Mouse (Mus musculus) T-helper 1 cell (primary cell): ENCODE data around the gene Taf1b.
"Not testable (repeated sequence)": the region's sequence is repeated elsewhere in the genome, so short reads cannot be mapped to it uniquely, and the experiment has no call there.

Source experiments
- in situ Hi-C: fragments of 300-600 bp; cut with MboI, MseI; formaldehyde crosslinking; loops from one replicate; pipeline ENCODE4 v1.15.1; 2025; ENCODE audit warnings: high pct_unique_total_duplicates

The Taf1b gene

GRCm38 (mm10) chr12:24498150-24498840 is at the start of gene Taf1b:
Gene Taf1b (plus strand): TSS chr12:24498359.
- in situ Hi-C loops: no loop called here

GRCm38 (mm10) chr12:24460406-24460805 is 37.8 kb upstream of the Taf1b start:
- in situ Hi-C loops: no loop called here

GRCm38 (mm10) chr12:24462121-24462520 is 36.0 kb upstream of the Taf1b start:
- in situ Hi-C loops: not testable (repeated sequence)

GRCm38 (mm10) chr12:24463490-24463889 is 34.7 kb upstream of the Taf1b start:
- in situ Hi-C loops: not testable (repeated sequence)

GRCm38 (mm10) chr12:24468966-24469365 is 29.2 kb upstream of the Taf1b start:
- in situ Hi-C loops: no loop called here

- in situ Hi-C loops: no loop called here
Measured at GRCm38 (mm10) chr12:24470943-24471342, 27.2 kb upstream of the Taf1b start.

- in situ Hi-C loops: no loop called here
Measured at GRCm38 (mm10) chr12:24473221-24473620, 24.9 kb upstream of the Taf1b start.

GRCm38 (mm10) chr12:24484930-24485329 is 13.2 kb upstream of the Taf1b start:
- in situ Hi-C loops: no loop called here

GRCm38 (mm10) chr12:24486882-24487281 is 11.3 kb upstream of the Taf1b start:
- in situ Hi-C loops: no loop called here

GRCm38 (mm10) chr12:24492507-24492906 is 5.7 kb upstream of the Taf1b start:
- in situ Hi-C loops: not testable (repeated sequence)

- in situ Hi-C loops: no loop called here
Measured at GRCm38 (mm10) chr12:24493011-24493410, 5.1 kb upstream of the Taf1b start.

- in situ Hi-C loops: no loop called here
Measured at GRCm38 (mm10) chr12:24493412-24493811, 4.7 kb upstream of the Taf1b start.

- in situ Hi-C loops: not testable (repeated sequence)
Measured at GRCm38 (mm10) chr12:24494791-24495190, 3.4 kb upstream of the Taf1b start.

- in situ Hi-C loops: not testable (repeated sequence)
Measured at GRCm38 (mm10) chr12:24498841-24499485, 804 bp downstream of the Taf1b start.

GRCm38 (mm10) chr12:24517118-24517517 is 19.0 kb downstream of the Taf1b start:
- in situ Hi-C loops: no loop called here

GRCm38 (mm10) chr12:24521076-24521475 is 22.9 kb downstream of the Taf1b start:
- in situ Hi-C loops: no loop called here

GRCm38 (mm10) chr12:24525065-24525464 is 26.9 kb downstream of the Taf1b start:
- in situ Hi-C loops: not testable (repeated sequence)

GRCm38 (mm10) chr12:24536390-24536789 is 38.2 kb downstream of the Taf1b start:
- in situ Hi-C loops: no loop called here

GRCm38 (mm10) chr12:24537201-24537600 is 39.0 kb downstream of the Taf1b start:
- in situ Hi-C loops: no loop called here

GRCm38 (mm10) chr12:24537965-24538364 is 39.8 kb downstream of the Taf1b start:
- in situ Hi-C loops: no loop called here

GRCm38 (mm10) chr12:24541426-24542154 is 43.4 kb downstream of the Taf1b start:
- in situ Hi-C loops: no loop called here

GRCm38 (mm10) chr12:24547686-24548085 is 49.5 kb downstream of the Taf1b start:
- in situ Hi-C loops: no loop called here

- in situ Hi-C loops: no loop called here
Measured at GRCm38 (mm10) chr12:24548885-24549284, 50.7 kb downstream of the Taf1b start.
